Mouse (Mus musculus) intestine, embryonic 15.5 days (tissue): ENCODE data around the gene Bptf. TPM values are rescaled to one million over a fixed set of nuclear protein-coding genes. Genes with fewer than 3 reads are reported as not detected.

Experiments used
- ATAC-seq: fragments of 200-750 bp; cut with Nextera tagmentation; 2 replicates; pipeline ENCODE4 v1.8.0; 2017; ENCODE audit warnings: moderate TSS enrichment, moderate library complexity
- H3K27ac ChIP-seq: fragments of 300-500 bp; sonication (generic); 2 replicates; pipeline ENCODE4 v1.5.1; 2015; ENCODE audit warnings: mild to moderate bottlenecking, inconsistent platforms
- H3K27me3 ChIP-seq: fragments of 300-500 bp; sonication (generic); replicated peaks from 2 replicates; pipeline ENCODE4 v1.6.1; 2015; ENCODE audit warnings: inconsistent platforms
- H3K36me3 ChIP-seq: fragments of 300-500 bp; sonication (generic); 2 replicates; pipeline ENCODE4 v1.6.1; 2015; ENCODE audit warnings: inconsistent platforms
- H3K4me1 ChIP-seq: fragments of 300-500 bp; sonication (generic); replicated peaks from 2 replicates; pipeline ENCODE4 v1.6.1; 2015; ENCODE audit warnings: inconsistent platforms
- H3K4me2 ChIP-seq: fragments of 300-500 bp; sonication (generic); replicated peaks from 2 replicates; pipeline ENCODE4 v1.6.1; 2015; ENCODE audit warnings: mild to moderate bottlenecking, inconsistent platforms
- H3K4me3 ChIP-seq: fragments of 300-500 bp; sonication (generic); replicated peaks from 2 replicates; pipeline ENCODE4 v1.5.1; 2015; ENCODE audit warnings: inconsistent platforms
- H3K9ac ChIP-seq: fragments of 300-500 bp; sonication (generic); 2 replicates; pipeline ENCODE4 v1.6.1; 2015; ENCODE audit warnings: inconsistent platforms
- H3K9me3 ChIP-seq: fragments of 300-500 bp; sonication (generic); 2 replicates; pipeline ENCODE4 v1.6.1; 2016; ENCODE audit warnings: inconsistent platforms
- WGBS: fragments of 180-500 bp; shearing (Covaris S2); methylation state at CpG from one replicate; pipeline ENCODE4 v1.1.7; 2015; 5-methylcytosine and 5-hydroxymethylcytosine counted together
- polyA plus RNA-seq: library from polyadenylated mRNA; unstranded; fragments of >200 nt; fragmentation: Nextera tagmentation; extraction: Ambion mirVana; gene quantifications from 2 replicates; pipeline ENCODE4 v1.2.1, GENCODE M21; 2015

Bptf gene
- polyA plus RNA-seq, 1 experiment from 2014 or later: 21.6 TPM

- peaks cover 30% of the 10 kb centered on the region for H3K36me3 ChIP-seq
- H3K4me2 ChIP-seq: no peak overlapping the region
- ATAC-seq: no peak
- no peak overlapping the region for H3K9ac ChIP-seq
- no peaks in the 10 kb centered on the region for H3K4me1 ChIP-seq
- no peak overlapping the region for H3K27ac ChIP-seq
- H3K27me3 ChIP-seq: no peaks in the 10 kb centered on the region
- H3K4me3 ChIP-seq: no peak overlapping the region
- WGBS: 90% methylated on average over 3 of the region's 3 CpGs
- H3K9me3 ChIP-seq: no peaks in the 10 kb centered on the region
Observed at GRCm38 (mm10) chr11:107041396-107041795, 90.5 kb downstream of the Bptf start.

GRCm38 (mm10) chr11:107039417-107039816, 92.5 kb downstream of the Bptf start:
- H3K4me3 ChIP-seq: no peak overlapping the region
- WGBS: 93% methylated on average over 5 of the region's 5 CpGs
- H3K27me3 ChIP-seq: no peaks in the 10 kb centered on the region
- H3K4me2 ChIP-seq: no peak overlapping the region
- no peaks in the 10 kb centered on the region for H3K9me3 ChIP-seq
- H3K4me1 ChIP-seq: no peaks in the 10 kb centered on the region
- peaks cover 25% of the 10 kb centered on the region for H3K36me3 ChIP-seq
- H3K27ac ChIP-seq: no peak overlapping the region
- no peak overlapping the region for H3K9ac ChIP-seq
- no peak for ATAC-seq

DNA sequence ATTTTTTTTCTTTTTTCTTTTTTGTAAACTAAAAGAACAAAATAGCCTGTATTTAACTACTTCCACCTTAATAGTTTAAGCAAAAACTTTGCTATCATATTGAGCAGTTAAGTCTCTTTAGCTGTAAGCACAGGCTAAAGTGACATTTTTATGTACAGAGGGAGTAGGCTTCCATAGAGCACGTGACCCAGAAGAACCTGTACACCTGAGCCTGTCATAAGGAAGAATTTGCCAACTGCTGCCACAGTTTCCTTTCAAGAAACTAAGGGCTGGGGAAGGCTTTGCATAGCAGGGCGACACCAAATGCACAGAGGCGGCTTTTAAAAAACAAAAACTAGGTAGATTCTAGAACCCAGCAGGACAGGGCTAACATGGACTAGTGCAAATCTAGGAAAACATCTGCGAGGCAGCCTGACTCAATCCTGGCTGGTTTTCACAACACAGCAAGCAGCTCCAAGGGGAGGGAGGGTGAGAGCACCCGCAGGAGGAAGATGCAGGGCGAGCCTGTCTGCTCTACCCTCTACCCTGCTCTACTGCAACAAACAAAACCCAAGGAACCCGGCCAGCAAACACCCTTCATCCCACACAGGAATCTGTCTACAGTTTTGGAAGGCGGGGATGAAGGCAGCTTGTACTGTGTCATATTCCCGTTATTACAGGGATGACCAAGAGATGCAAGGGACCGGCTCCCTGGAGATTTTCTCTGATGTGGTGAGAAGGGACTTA, 97.7 kb downstream of the Bptf start:
- H3K9ac ChIP-seq: no peak overlapping the region
- ATAC-seq: no peak
- peaks cover 4% of the 10 kb centered on the region; the same call in 1 of the 2 replicates for H3K36me3 ChIP-seq
- H3K9me3 ChIP-seq: no peaks in the 10 kb centered on the region
- 84% methylated on average over 10 of the region's 10 CpGs for WGBS
- H3K27me3 ChIP-seq: no peaks in the 10 kb centered on the region
- no peak overlapping the region for H3K4me3 ChIP-seq
- no peak overlapping the region for H3K4me2 ChIP-seq
- H3K4me1 ChIP-seq: no peaks in the 10 kb centered on the region
- H3K27ac ChIP-seq: no peak overlapping the region

- Histone ChIP-seq H3K27ac (no peak overlapping the region), H3K4me3 (no peak overlapping the region), H3K36me3 (no peaks in the 10 kb centered on the region; the same call in 1 of the 2 replicates), H3K4me1 (peaks cover 4% of the 10 kb centered on the region; the same call in 1 of the 2 replicates), H3K4me2 (no peak overlapping the region), H3K27me3 (no peaks in the 10 kb centered on the region), H3K9ac (no peak overlapping the region), H3K9me3 (no peaks in the 10 kb centered on the region)
- WGBS: 64% methylated on average over 7 of the region's 7 CpGs
- no peak for ATAC-seq
Observed at GRCm38 (mm10) chr11:107031635-107032034, 100.3 kb downstream of the Bptf start.

DNA sequence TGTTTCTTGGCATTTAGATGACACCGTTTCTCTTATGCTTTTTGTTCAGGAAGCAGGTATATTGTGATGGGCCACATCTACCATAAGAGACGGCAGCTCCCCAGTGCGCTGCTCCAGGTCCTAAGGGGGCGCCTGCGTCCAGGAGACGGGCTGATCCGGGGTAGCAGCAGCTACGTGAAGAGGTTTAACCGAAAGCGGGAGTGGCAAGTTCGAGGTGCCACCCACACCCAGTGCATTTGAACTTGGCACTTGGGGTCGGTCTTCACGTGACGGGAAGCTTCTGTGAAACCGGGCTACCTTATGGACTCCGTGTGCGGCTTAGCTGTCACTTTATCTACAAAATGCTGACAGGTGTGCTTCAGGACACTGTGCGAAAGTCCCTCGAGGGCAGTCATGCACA, 102.4 kb downstream of the Bptf start:
- no peak for ATAC-seq
- WGBS: 46% methylated on average over 19 of the region's 19 CpGs
- Histone ChIP-seq H3K4me2 (no peak overlapping the region), H3K9me3 (no peaks in the 10 kb centered on the region), H3K36me3 (no peaks in the 10 kb centered on the region; the same call in 1 of the 2 replicates), H3K27me3 (no peaks in the 10 kb centered on the region), H3K4me3 (no peak overlapping the region), H3K4me1 (peaks cover 19% of the 10 kb centered on the region), H3K9ac (no peak overlapping the region), H3K27ac (no peak overlapping the region)

DNA sequence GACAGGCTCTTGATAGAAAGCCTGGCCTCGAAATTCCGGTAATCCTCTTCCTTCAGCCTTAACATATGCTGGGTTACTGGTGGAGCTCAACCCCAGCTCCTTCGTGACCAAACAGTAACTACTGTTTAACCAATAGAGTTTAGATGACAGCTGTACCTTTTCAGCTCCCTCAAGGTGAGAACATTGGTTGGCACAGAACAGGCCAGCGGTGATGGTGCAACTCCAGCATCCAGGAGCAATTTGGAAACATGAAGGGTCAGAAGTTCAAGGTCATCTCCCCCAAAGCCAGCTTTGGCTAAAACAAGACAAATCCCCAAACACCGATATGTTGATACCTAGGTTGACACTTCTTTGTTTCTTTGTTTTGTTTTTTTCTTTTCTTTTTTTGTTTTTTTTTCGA, 103.2 kb downstream of the Bptf start:
- H3K9me3 ChIP-seq: no peaks in the 10 kb centered on the region
- WGBS: 62% methylated on average over 6 of the region's 6 CpGs
- H3K9ac ChIP-seq: peak overlapping the region; percentile 63
- ATAC-seq: no peak
- peak overlapping the region; percentile 95 for H3K4me2 ChIP-seq
- H3K4me3 ChIP-seq: peak overlapping the region; percentile 68
- peaks cover 21% of the 10 kb centered on the region for H3K4me1 ChIP-seq
- H3K27ac ChIP-seq: 0 out of 2 replicates have a peak overlapping the region, but pooled peaks have one; percentile 85
- H3K27me3 ChIP-seq: no peaks in the 10 kb centered on the region
- H3K36me3 ChIP-seq: no peaks in the 10 kb centered on the region

GRCm38 (mm10) chr11:107028275-107028618, 103.7 kb downstream of the Bptf start:
- peak overlapping the region; percentile 68 for H3K4me3 ChIP-seq
- H3K4me2 ChIP-seq: peak overlapping the region; percentile 95
- H3K27me3 ChIP-seq: no peaks in the 10 kb centered on the region
- H3K9me3 ChIP-seq: no peaks in the 10 kb centered on the region
- peak overlapping the region; percentile 85 for H3K27ac ChIP-seq
- peak; percentile 65 for ATAC-seq
- H3K9ac ChIP-seq: peak overlapping the region; percentile 63
- WGBS: 3% methylated on average over 29 of the region's 29 CpGs
- no peaks in the 10 kb centered on the region for H3K36me3 ChIP-seq
- H3K4me1 ChIP-seq: peaks cover 21% of the 10 kb centered on the region

DNA sequence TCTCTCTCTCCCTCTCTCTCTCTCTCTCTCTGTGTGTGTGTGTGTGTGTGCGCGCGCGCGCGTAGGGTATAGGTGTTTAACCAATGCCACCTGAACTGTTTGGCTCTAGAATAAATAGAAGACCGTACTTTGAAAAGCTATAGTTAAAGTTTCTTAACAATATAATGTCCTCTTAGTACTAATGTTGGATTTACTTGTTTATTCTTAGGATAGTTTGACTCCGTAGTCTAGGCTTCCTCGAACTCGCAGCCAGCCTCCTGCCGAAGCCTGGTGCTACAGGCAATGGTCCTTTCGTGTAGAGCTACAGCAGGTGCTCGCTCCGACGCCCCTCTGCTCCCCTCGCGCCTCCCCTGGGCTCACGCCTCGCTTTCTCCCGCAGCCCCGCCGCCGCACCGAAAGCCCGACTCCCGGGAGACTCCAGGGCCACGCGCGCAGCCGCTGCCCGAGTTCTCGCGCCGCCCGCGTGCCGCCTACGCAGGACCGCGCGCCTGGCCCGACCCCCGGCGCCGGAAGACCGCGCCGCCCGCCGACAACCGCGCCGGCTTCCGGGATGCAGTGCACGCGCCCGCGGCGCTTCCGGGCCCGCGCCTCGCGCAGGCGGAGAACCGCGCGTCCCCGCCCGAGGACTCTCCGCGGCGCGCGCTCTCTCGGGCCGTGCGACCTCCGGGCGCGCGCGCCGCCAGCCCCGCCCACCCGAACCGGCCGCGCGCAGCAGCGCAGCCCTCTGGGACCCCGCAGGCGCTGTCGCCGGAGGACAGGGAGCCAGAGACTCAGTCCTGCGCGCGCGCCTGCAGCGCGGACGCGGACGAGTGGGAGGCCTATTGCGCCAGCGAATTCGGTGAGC, 104.3 kb downstream of the Bptf start:
- peak overlapping the region; percentile 68 for H3K4me3 ChIP-seq
- H3K27ac ChIP-seq: peak overlapping the region; percentile 85
- H3K4me1 ChIP-seq: peaks cover 21% of the 10 kb centered on the region
- H3K9me3 ChIP-seq: no peaks in the 10 kb centered on the region
- WGBS: under 1% methylated on average over 101 of the region's 107 CpGs
- ATAC-seq: peak; percentile 92
- peak overlapping the region; percentile 63 for H3K9ac ChIP-seq
- H3K36me3 ChIP-seq: no peaks in the 10 kb centered on the region
- peak overlapping the region; percentile 95 for H3K4me2 ChIP-seq
- no peaks in the 10 kb centered on the region for H3K27me3 ChIP-seq

- H3K4me1 ChIP-seq: peaks cover 21% of the 10 kb centered on the region
- H3K36me3 ChIP-seq: no peaks in the 10 kb centered on the region
- ATAC-seq: no peak
- H3K4me3 ChIP-seq: peak overlapping the region; percentile 68
- 8% methylated on average over 12 of the region's 12 CpGs for WGBS
- no peak overlapping the region for H3K9ac ChIP-seq
- H3K9me3 ChIP-seq: no peaks in the 10 kb centered on the region
- H3K4me2 ChIP-seq: peak overlapping the region; percentile 95
- H3K27me3 ChIP-seq: no peaks in the 10 kb centered on the region
- H3K27ac ChIP-seq: no peak overlapping the region
Observed at GRCm38 (mm10) chr11:107026554-107027430, 105.1 kb downstream of the Bptf start.

- H3K36me3 ChIP-seq: no peaks in the 10 kb centered on the region
- no peak within 1 kb of the TSS; the same call in 1 of the 2 replicates for H3K27ac ChIP-seq
- peaks cover 21% of the 10 kb centered on the region for H3K4me1 ChIP-seq
- peak within 1 kb of the TSS; percentile 49 for H3K4me3 ChIP-seq
- H3K9me3 ChIP-seq: no peaks in the 10 kb centered on the region
- ATAC-seq: no peak
- 1% methylated on average over 44 of the region's 45 CpGs for WGBS
- no peaks in the 10 kb centered on the region for H3K27me3 ChIP-seq
- H3K9ac ChIP-seq: peak within 1 kb of the TSS; percentile 62
- peak within 1 kb of the TSS; percentile 95 for H3K4me2 ChIP-seq
Observed at GRCm38 (mm10) chr11:107025411-107026321, 106.3 kb downstream of the Bptf start, which contains the start of gene 1810010H24Rik. Gene 1810010H24Rik (plus strand): TSS chr11:107025681.

GRCm38 (mm10) chr11:107024406-107024805, 107.5 kb downstream of the Bptf start:
- no peak overlapping the region for H3K4me3 ChIP-seq
- no peak for ATAC-seq
- H3K9me3 ChIP-seq: no peaks in the 10 kb centered on the region
- no peaks in the 10 kb centered on the region for H3K27me3 ChIP-seq
- no peak overlapping the region for H3K27ac ChIP-seq
- H3K4me1 ChIP-seq: peaks cover 21% of the 10 kb centered on the region
- H3K4me2 ChIP-seq: 0 out of 2 replicates have a peak overlapping the region, but pooled peaks have one; percentile 95
- H3K9ac ChIP-seq: no peak overlapping the region
- WGBS: 47% methylated on average over 4 of the region's 4 CpGs
- no peaks in the 10 kb centered on the region for H3K36me3 ChIP-seq
